Mouse (Mus musculus) midbrain, postnatal 0 days (tissue): Measurements from ENCODE around the gene Hsf5. TPM values are rescaled to one million over a fixed set of nuclear protein-coding genes. Genes with fewer than 3 reads are reported as not detected.

Source experiments
- ATAC-seq: fragments of 200-750 bp; cut with Nextera tagmentation; 2 replicates; pipeline ENCODE4 v1.8.0; 2017; ENCODE audit warnings: moderate number of reproducible peaks, mild to moderate bottlenecking, moderate TSS enrichment, moderate library complexity; ENCODE audit not compliant: low FRiP score
- DNase-seq: peaks from one replicate; pipeline ENCODE4 v3.0.0-alpha.2; 2015; ENCODE audit warnings: low spot score
- H3K27ac ChIP-seq: fragments of 300-500 bp; sonication (generic); 2 replicates; pipeline ENCODE4 v1.5.1; 2014; ENCODE audit warnings: low read depth, mild to moderate bottlenecking, low read length, mixed read lengths
- H3K27me3 ChIP-seq: fragments of 300-500 bp; sonication (generic); 2 replicates; pipeline ENCODE4 v1.6.1; 2014; ENCODE audit warnings: low read length, control low read depth, mixed read lengths; ENCODE audit not compliant: insufficient read depth
- H3K36me3 ChIP-seq: fragments of 300-500 bp; sonication (generic); 2 replicates; pipeline ENCODE4 v1.6.1; 2014; ENCODE audit warnings: low read length, control low read depth, mixed read lengths; ENCODE audit not compliant: insufficient read depth
- H3K4me1 ChIP-seq: fragments of 300-500 bp; sonication (generic); 2 replicates; pipeline ENCODE4 v1.6.1; 2014; ENCODE audit warnings: mild to moderate bottlenecking, control low read depth, antibody characterized with exemption, low read length, mixed read lengths; ENCODE audit not compliant: insufficient read depth
- H3K4me2 ChIP-seq: fragments of 300-500 bp; sonication (generic); 2 replicates; pipeline ENCODE4 v1.6.1; 2014; ENCODE audit warnings: low read depth, mild to moderate bottlenecking, low read length, mixed read lengths; ENCODE audit not compliant: poor library complexity, severe bottlenecking
- H3K4me3 ChIP-seq: fragments of 300-500 bp; sonication (generic); 2 replicates; pipeline ENCODE4 v1.5.1; 2014; ENCODE audit warnings: low read depth, mild to moderate bottlenecking, low read length, moderate library complexity
- H3K9ac ChIP-seq: fragments of 300-500 bp; sonication (generic); replicated peaks from 2 replicates; pipeline ENCODE4 v1.6.1; 2014; ENCODE audit warnings: mild to moderate bottlenecking, low read length, moderate library complexity, mixed read lengths; ENCODE audit not compliant: poor library complexity, severe bottlenecking
- H3K9me3 ChIP-seq: fragments of 300-500 bp; sonication (generic); 2 replicates; pipeline ENCODE4 v1.6.1; 2016; ENCODE audit warnings: low read length, control low read depth
- CTCF ChIP-seq: IDR thresholded peaks from 2 replicates; pipeline ENCODE4 v1.5.1; 2016; ENCODE audit warnings: antibody characterized with exemption, mild to moderate bottlenecking
- WGBS: fragments of 180-500 bp; shearing (Covaris S2); extraction: QIAGEN DNeasy Blood & Tissue Kit; methylation state at CpG from one replicate; pipeline ENCODE4 v1.1.7; 2014; 5-methylcytosine and 5-hydroxymethylcytosine counted together
- polyA plus RNA-seq: library from polyadenylated mRNA; unstranded; fragments of >200 nt; fragmentation: Nextera tagmentation; extraction: Ambion mirVana; gene quantifications from 2 replicates; pipeline ENCODE4 v1.2.1, GENCODE M21; 2015
- total RNA-seq: library from RNA; depleted of rRNA; stranded (reverse); fragments of >200 nt; gene quantifications from 2 replicates; pipeline ENCODE4 v1.2.3, GENCODE M21; 2014

Gene Hsf5
- total and polyA plus RNA-seq, 2 experiments from 2014 or later = 0.11 to 0.25 TPM

DNA sequence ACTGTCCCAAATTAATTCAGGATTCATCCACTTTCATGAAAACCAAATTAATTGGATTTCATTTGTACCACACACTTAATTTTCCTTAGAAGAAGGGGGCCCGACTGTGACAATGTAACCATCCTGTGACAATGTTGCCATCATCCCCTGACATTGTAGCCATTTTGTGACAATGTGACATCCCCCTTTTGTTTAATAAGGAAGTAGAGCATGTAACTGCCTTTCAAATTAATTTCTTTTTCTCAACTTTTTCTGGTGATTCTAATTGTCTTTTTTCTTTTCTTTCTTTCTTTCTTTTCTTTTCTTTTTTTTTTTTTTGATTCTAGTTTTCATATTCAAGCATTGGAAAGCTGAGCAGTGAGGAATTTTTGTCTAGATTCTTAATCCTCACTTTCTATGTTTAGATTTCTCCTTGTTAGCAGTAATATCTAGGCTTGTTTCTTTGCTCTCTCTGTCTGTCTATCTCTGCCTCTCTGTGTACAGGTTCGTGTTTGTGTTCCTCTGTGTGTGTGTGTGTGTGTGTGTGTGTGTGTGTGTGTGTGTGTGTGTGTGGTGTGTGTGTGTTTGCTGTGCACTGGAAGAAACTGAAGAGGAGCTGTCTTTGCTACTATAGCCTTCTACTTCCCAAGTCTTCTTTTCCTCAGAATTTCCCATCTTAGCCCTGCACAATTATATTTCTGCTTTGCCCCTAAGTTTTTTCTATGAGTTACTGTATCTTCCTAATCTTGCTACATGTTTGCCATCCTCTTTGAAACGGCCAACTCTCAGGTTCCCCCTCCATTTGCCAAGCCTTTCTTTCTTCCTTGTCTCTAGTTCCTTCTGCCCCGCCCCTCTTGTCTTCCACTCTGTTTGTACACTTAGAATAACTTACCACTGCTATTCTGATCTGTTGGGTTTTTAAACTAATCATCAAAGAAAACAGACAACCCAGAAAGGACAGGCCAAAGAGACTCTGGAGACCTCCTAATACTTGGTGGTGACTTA is 50.4 kb downstream of the Hsf5 start:
- no peaks in the 10 kb centered on the region for H3K9me3 ChIP-seq
- no peaks in the 10 kb centered on the region; the same call in 1 of the 2 replicates for H3K27me3 ChIP-seq
- TF ChIP-seq CTCF = no peak
- no peaks in the 10 kb centered on the region for H3K4me1 ChIP-seq
- ATAC-seq (no peak), DNase-seq (no peak)
- WGBS = 63% methylated on average over 4 of the region's 4 CpGs
- no peak overlapping the region for H3K4me3 ChIP-seq
- H3K36me3 ChIP-seq = no peaks in the 10 kb centered on the region
- no peak overlapping the region for H3K9ac ChIP-seq
- H3K27ac ChIP-seq = no peak overlapping the region
- no peak overlapping the region for H3K4me2 ChIP-seq

DNA sequence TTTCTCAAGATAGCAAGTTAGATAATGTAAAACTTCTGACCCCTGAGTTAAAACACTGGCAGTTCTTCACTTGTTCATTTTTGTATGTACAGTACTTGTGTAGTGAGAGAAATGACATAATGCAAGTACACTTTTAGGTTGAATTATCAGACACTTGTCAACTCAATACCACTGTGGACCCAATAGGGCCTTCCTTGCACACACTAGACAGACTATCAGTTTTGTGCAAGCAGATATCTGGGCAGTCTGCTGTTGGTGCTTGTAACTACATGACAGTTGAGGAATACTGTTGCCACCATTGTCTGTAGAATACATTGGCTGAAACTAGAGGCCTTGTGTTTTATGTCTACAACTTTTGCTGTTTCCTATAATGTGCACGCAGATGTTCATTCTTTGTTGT is 56.3 kb downstream of the Hsf5 start:
- 98% methylated on average over 1 of the region's 1 CpGs for WGBS
- no peak overlapping the region for H3K27ac ChIP-seq
- no peak for ATAC-seq

DNA sequence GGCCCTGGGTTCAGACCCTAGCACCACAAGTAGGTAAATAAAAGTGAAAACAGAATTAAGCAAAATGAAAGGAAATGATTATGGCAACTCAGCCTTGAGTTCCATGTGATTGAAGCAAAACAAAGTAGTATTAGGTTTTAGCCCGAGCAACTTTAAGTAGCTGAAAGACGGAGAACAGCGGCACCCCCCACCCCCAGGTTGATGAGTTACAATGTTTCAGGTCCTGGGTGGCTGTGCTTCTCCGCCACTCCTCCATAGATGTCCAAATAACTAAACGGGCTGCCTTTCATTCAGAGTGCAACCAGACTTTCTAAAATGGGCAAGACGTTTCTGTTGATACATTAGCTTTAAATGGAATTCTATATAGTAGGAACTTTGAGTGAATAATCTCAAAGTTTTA is 58.6 kb downstream of the Hsf5 start:
- H3K4me1 ChIP-seq = no peaks in the 10 kb centered on the region

More for the DNA sequence above, 56.3 kb downstream of the Hsf5 start:
- H3K36me3 ChIP-seq = no peaks in the 10 kb centered on the region
- no peak overlapping the region for H3K9ac ChIP-seq
- DNase-seq = no peak
- H3K4me1 ChIP-seq = no peaks in the 10 kb centered on the region
- H3K4me3 ChIP-seq = no peak overlapping the region
- H3K4me2 ChIP-seq = no peak overlapping the region
- no peaks in the 10 kb centered on the region for H3K9me3 ChIP-seq
- TF ChIP-seq CTCF = no peak
- H3K27me3 ChIP-seq = no peaks in the 10 kb centered on the region; the same call in 1 of the 2 replicates

DNA sequence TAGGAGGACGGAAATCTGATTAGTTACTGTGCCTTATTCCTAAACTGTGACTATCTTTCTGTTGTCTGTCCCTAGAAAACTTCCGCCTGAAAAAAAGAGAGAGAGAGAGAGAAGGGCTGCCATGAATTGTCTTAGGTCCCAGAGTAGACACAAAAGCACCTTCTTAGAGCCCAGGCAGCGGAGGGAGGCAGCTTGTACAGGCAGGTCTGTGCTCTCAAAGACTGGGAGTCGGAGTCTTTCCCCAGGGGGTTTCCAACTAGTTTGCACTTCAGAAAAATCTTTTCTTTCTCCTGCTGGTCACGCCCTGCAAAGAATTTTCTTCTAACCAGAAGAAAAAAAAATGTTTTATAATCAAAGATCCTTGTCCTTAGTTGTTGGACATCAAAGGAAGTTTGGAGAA is 60.8 kb downstream of the Hsf5 start:
- H3K4me1 ChIP-seq = no peaks in the 10 kb centered on the region
- no peaks in the 10 kb centered on the region for H3K27me3 ChIP-seq
- 24% methylated on average over 5 of the region's 5 CpGs for WGBS
- H3K27ac ChIP-seq = no peak overlapping the region
- H3K9ac ChIP-seq = no peak overlapping the region
- no peak for TF ChIP-seq CTCF
- ATAC-seq = no peak
- DNase-seq = no peak
- H3K36me3 ChIP-seq = no peaks in the 10 kb centered on the region
- no peak overlapping the region for H3K4me3 ChIP-seq
- no peak overlapping the region for H3K4me2 ChIP-seq
- no peaks in the 10 kb centered on the region for H3K9me3 ChIP-seq

More for the DNA sequence above, 58.6 kb downstream of the Hsf5 start:
- no peak overlapping the region for H3K4me3 ChIP-seq
- H3K9me3 ChIP-seq = no peaks in the 10 kb centered on the region
- 90% methylated on average over 6 of the region's 6 CpGs for WGBS
- H3K36me3 ChIP-seq = no peaks in the 10 kb centered on the region
- TF ChIP-seq CTCF = no peak
- no peak overlapping the region for H3K9ac ChIP-seq
- DNase-seq = no peak
- ATAC-seq = no peak
- H3K27me3 ChIP-seq = no peaks in the 10 kb centered on the region
- no peak overlapping the region for H3K4me2 ChIP-seq
- no peak overlapping the region for H3K27ac ChIP-seq

DNA sequence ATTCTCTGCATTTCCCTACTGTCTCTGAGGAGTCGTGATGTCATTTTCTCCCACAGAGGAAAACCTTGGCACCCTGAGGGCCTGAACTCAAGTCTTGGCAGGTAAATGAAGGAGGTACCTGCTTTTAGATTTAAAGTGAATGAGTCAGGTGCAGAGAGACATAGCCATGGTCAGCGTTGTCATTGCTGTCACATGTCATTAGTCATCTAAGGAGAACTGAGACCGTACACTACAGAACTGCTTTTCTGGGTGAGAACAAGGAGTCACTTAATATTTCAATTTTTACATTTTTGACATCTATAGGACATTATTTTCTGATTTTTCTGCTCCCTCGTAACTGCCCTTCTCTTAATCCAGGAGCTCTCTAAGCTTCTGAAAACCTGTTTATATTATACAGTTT is 61.6 kb downstream of the Hsf5 start:
- Histone ChIP-seq H3K36me3 (no peaks in the 10 kb centered on the region), H3K4me1 (no peaks in the 10 kb centered on the region), H3K9ac (no peak overlapping the region), H3K27ac (no peak overlapping the region), H3K4me2 (no peak overlapping the region), H3K27me3 (no peaks in the 10 kb centered on the region), H3K9me3 (no peaks in the 10 kb centered on the region), H3K4me3 (no peak overlapping the region)
- TF ChIP-seq CTCF = no peak
- no peak for ATAC-seq
- no peak for DNase-seq
- WGBS = 83% methylated on average over 4 of the region's 4 CpGs

DNA sequence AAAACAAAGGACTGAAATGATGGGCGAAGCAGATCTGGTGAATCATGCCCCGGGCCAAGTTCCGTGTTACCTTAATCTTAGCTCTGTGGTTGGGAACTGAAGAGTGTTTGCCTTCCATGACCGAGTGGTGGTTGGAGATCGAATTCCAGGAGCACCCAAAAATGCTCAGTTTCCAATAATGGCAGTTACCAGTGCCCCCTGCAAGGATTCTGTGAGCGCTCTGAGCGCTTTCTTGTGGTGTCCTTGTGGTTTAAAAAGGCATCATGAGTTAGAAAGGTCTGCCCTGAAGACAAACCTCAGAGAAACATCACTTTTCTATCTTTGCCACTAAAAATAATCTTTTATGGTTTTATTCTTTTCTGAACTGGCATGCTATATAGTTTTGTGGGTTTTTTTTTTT is 62.0 kb downstream of the Hsf5 start:
- no peaks in the 10 kb centered on the region for H3K9me3 ChIP-seq
- no peak overlapping the region for H3K27ac ChIP-seq
- H3K36me3 ChIP-seq = no peaks in the 10 kb centered on the region
- DNase-seq (no peak), ATAC-seq (no peak)
- TF ChIP-seq CTCF = no peak
- no peak overlapping the region for H3K4me2 ChIP-seq
- H3K4me1 ChIP-seq = no peaks in the 10 kb centered on the region
- no peaks in the 10 kb centered on the region for H3K27me3 ChIP-seq
- no peak overlapping the region for H3K9ac ChIP-seq
- H3K4me3 ChIP-seq = no peak overlapping the region
- WGBS = 89% methylated on average over 7 of the region's 7 CpGs
